Mouse (Mus musculus) limb, embryonic 12.5 days (tissue): ENCODE results near the gene Adamts3. TPM values are rescaled to one million over a fixed set of nuclear protein-coding genes. Genes with fewer than 3 reads are reported as not detected.

Experiments
- ATAC-seq: fragments of 200-750 bp; cut with Nextera tagmentation; 2 replicates; pipeline ENCODE4 v1.8.0; 2017; ENCODE audit warnings: low read depth, moderate TSS enrichment; ENCODE audit not compliant: insufficient number of reproducible peaks, insufficient read depth, low FRiP score, low TSS enrichment
- H3K27ac ChIP-seq: fragments of 300-500 bp; sonication (generic); 2 replicates; pipeline ENCODE4 v1.5.1; 2016; ENCODE audit warnings: mild to moderate bottlenecking, moderate library complexity
- H3K27me3 ChIP-seq: fragments of 300-500 bp; sonication (generic); 2 replicates; pipeline ENCODE4 v1.6.1; 2016; ENCODE audit warnings: mild to moderate bottlenecking, moderate library complexity
- H3K36me3 ChIP-seq: fragments of 300-500 bp; sonication (generic); 2 replicates; pipeline ENCODE4 v1.6.1; 2016; ENCODE audit warnings: mild to moderate bottlenecking, moderate library complexity
- H3K4me1 ChIP-seq: fragments of 300-500 bp; sonication (generic); replicated peaks from 2 replicates; pipeline ENCODE4 v1.6.1; 2016
- H3K4me2 ChIP-seq: fragments of 300-500 bp; sonication (generic); 2 replicates; pipeline ENCODE4 v1.6.1; 2016; ENCODE audit warnings: mild to moderate bottlenecking, moderate library complexity
- H3K4me3 ChIP-seq: fragments of 300-500 bp; sonication (generic); replicated peaks from 2 replicates; pipeline ENCODE4 v1.5.1; 2016; ENCODE audit warnings: mild to moderate bottlenecking
- H3K9ac ChIP-seq: fragments of 300-500 bp; sonication (generic); replicated peaks from 2 replicates; pipeline ENCODE4 v1.6.1; 2016; ENCODE audit warnings: mild to moderate bottlenecking, moderate library complexity
- H3K9me3 ChIP-seq: fragments of 300-500 bp; sonication (generic); 2 replicates; pipeline ENCODE4 v1.6.1; 2016; ENCODE audit warnings: mild to moderate bottlenecking, moderate library complexity
- WGBS: fragments of 180-500 bp; shearing (Covaris S2); methylation state at CpG from one replicate; pipeline ENCODE4 v1.1.7; 2016; 5-methylcytosine and 5-hydroxymethylcytosine counted together
- polyA plus RNA-seq: library from polyadenylated mRNA; unstranded; fragments of >200 nt; fragmentation: Nextera tagmentation; extraction: Ambion mirVana; gene quantifications from 2 replicates; pipeline ENCODE4 v1.2.1, GENCODE M21; 2016

Gene Adamts3
- 4.5 and 5.5 TPM in 2 replicates for polyA plus RNA-seq

GRCm38 (mm10) chr5:89883051-89883907 lies at the start of gene Adamts3:
Gene Adamts3, minus strand, starts transcription at chr5:89883334.
- Histone ChIP-seq H3K9me3 (peaks cover 7% of the 10 kb centered on the region; the same call in 1 of the 2 replicates), H3K9ac (peak within 1 kb of the TSS; percentile 76), H3K36me3 (peaks cover 4% of the 10 kb centered on the region; the same call in 1 of the 2 replicates), H3K4me1 (peaks cover 12% of the 10 kb centered on the region), H3K4me3 (peak within 1 kb of the TSS; percentile 64), H3K27me3 (no peaks in the 10 kb centered on the region), H3K27ac (peak within 1 kb of the TSS; percentile 69), H3K4me2 (peak within 1 kb of the TSS; percentile 100)
- WGBS, result under 1% methylated on average over 63 of the region's 78 CpGs
- peak; percentile 84 for ATAC-seq

GRCm38 (mm10) chr5:89931511-89931910 lies 48.4 kb upstream of the Adamts3 start:
- Histone ChIP-seq H3K36me3 (no peaks in the 10 kb centered on the region), H3K27me3 (no peaks in the 10 kb centered on the region), H3K4me1 (no peaks in the 10 kb centered on the region), H3K27ac (no peak overlapping the region), H3K4me2 (no peak overlapping the region), H3K9ac (no peak overlapping the region), H3K4me3 (no peak overlapping the region), H3K9me3 (no peaks in the 10 kb centered on the region)
- ATAC-seq, result no peak
- WGBS, result 69% methylated on average over 4 of the region's 4 CpGs

- Histone ChIP-seq H3K4me2 (no peak overlapping the region), H3K27me3 (no peaks in the 10 kb centered on the region), H3K4me3 (no peak overlapping the region), H3K9me3 (no peaks in the 10 kb centered on the region), H3K9ac (no peak overlapping the region), H3K4me1 (no peaks in the 10 kb centered on the region), H3K27ac (no peak overlapping the region), H3K36me3 (no peaks in the 10 kb centered on the region)
- ATAC-seq, result no peak
Measured at GRCm38 (mm10) chr5:89912359-89912758, 29.2 kb upstream of the Adamts3 start.

GRCm38 (mm10) chr5:89911950-89912349 lies 28.8 kb upstream of the Adamts3 start:
- Histone ChIP-seq H3K9ac (no peak overlapping the region), H3K27me3 (no peaks in the 10 kb centered on the region), H3K27ac (no peak overlapping the region), H3K4me2 (no peak overlapping the region), H3K9me3 (no peaks in the 10 kb centered on the region), H3K4me1 (no peaks in the 10 kb centered on the region), H3K4me3 (no peak overlapping the region), H3K36me3 (no peaks in the 10 kb centered on the region)
- no peak for ATAC-seq
- WGBS, result 71% methylated on average over 7 of the region's 7 CpGs

GRCm38 (mm10) chr5:89911508-89911907 lies 28.4 kb upstream of the Adamts3 start:
- H3K4me3 ChIP-seq, result no peak overlapping the region
- no peak for ATAC-seq
- 82% methylated on average over 4 of the region's 4 CpGs for WGBS

GRCm38 (mm10) chr5:89906884-89907431 lies 23.8 kb upstream of the Adamts3 start:
- no peaks in the 10 kb centered on the region for H3K36me3 ChIP-seq
- WGBS, result 79% methylated on average over 13 of the region's 13 CpGs
- no peaks in the 10 kb centered on the region for H3K9me3 ChIP-seq
- no peak overlapping the region for H3K4me2 ChIP-seq
- no peak overlapping the region for H3K9ac ChIP-seq
- no peaks in the 10 kb centered on the region for H3K4me1 ChIP-seq
- no peak for ATAC-seq
- H3K27me3 ChIP-seq, result no peaks in the 10 kb centered on the region
- H3K27ac ChIP-seq, result no peak overlapping the region
- no peak overlapping the region for H3K4me3 ChIP-seq

More at GRCm38 (mm10) chr5:89911508-89911907, 28.4 kb upstream of the Adamts3 start:
- Histone ChIP-seq H3K27me3 (no peaks in the 10 kb centered on the region), H3K9me3 (no peaks in the 10 kb centered on the region), H3K27ac (no peak overlapping the region), H3K4me1 (no peaks in the 10 kb centered on the region), H3K9ac (no peak overlapping the region), H3K36me3 (no peaks in the 10 kb centered on the region), H3K4me2 (no peak overlapping the region)

GRCm38 (mm10) chr5:89901026-89901425 lies 17.9 kb upstream of the Adamts3 start:
- H3K4me2 ChIP-seq, result no peak overlapping the region
- no peaks in the 10 kb centered on the region for H3K36me3 ChIP-seq
- no peak for ATAC-seq
- no peaks in the 10 kb centered on the region for H3K9me3 ChIP-seq
- H3K27me3 ChIP-seq, result no peaks in the 10 kb centered on the region
- H3K27ac ChIP-seq, result no peak overlapping the region
- H3K4me3 ChIP-seq, result no peak overlapping the region
- 82% methylated on average over 5 of the region's 5 CpGs for WGBS
- H3K4me1 ChIP-seq, result no peaks in the 10 kb centered on the region
- H3K9ac ChIP-seq, result no peak overlapping the region

- 80% methylated on average over 9 of the region's 9 CpGs for WGBS
- no peaks in the 10 kb centered on the region for H3K36me3 ChIP-seq
- no peaks in the 10 kb centered on the region for H3K27me3 ChIP-seq
- H3K4me2 ChIP-seq, result no peak overlapping the region
- no peak for ATAC-seq
- H3K4me1 ChIP-seq, result no peaks in the 10 kb centered on the region
- no peak overlapping the region for H3K27ac ChIP-seq
- no peaks in the 10 kb centered on the region for H3K9me3 ChIP-seq
- no peak overlapping the region for H3K4me3 ChIP-seq
- H3K9ac ChIP-seq, result no peak overlapping the region
Measured at GRCm38 (mm10) chr5:89897495-89897894, 14.4 kb upstream of the Adamts3 start.

- WGBS, result 71% methylated on average over 7 of the region's 7 CpGs
- no peak overlapping the region for H3K27ac ChIP-seq
- no peaks in the 10 kb centered on the region for H3K4me1 ChIP-seq
- H3K9ac ChIP-seq, result no peak overlapping the region
- H3K4me3 ChIP-seq, result no peak overlapping the region
- no peaks in the 10 kb centered on the region for H3K36me3 ChIP-seq
- no peaks in the 10 kb centered on the region for H3K9me3 ChIP-seq
- ATAC-seq, result no peak
- H3K27me3 ChIP-seq, result no peaks in the 10 kb centered on the region
- no peak overlapping the region for H3K4me2 ChIP-seq
Measured at GRCm38 (mm10) chr5:89895520-89895919, 12.4 kb upstream of the Adamts3 start.

GRCm38 (mm10) chr5:89884991-89885390 lies 1.9 kb upstream of the Adamts3 start:
- H3K4me1 ChIP-seq, result peaks cover 6% of the 10 kb centered on the region; the same call in 1 of the 2 replicates
- H3K4me3 ChIP-seq, result no peak overlapping the region
- peaks cover 6% of the 10 kb centered on the region; the same call in 1 of the 2 replicates for H3K9me3 ChIP-seq
- no peak overlapping the region for H3K4me2 ChIP-seq
- H3K27ac ChIP-seq, result no peak overlapping the region
- 78% methylated on average over 4 of the region's 4 CpGs for WGBS
- H3K36me3 ChIP-seq, result peaks cover 4% of the 10 kb centered on the region; the same call in 1 of the 2 replicates
- ATAC-seq, result no peak
- no peaks in the 10 kb centered on the region for H3K27me3 ChIP-seq
- no peak overlapping the region for H3K9ac ChIP-seq

GRCm38 (mm10) chr5:89883908-89884204 lies 722 bp upstream of the Adamts3 start:
- Histone ChIP-seq H3K4me3 (peak overlapping the region; percentile 64), H3K9me3 (peaks cover 7% of the 10 kb centered on the region; the same call in 1 of the 2 replicates), H3K4me1 (peaks cover 10% of the 10 kb centered on the region), H3K27ac (no peak overlapping the region), H3K27me3 (no peaks in the 10 kb centered on the region), H3K4me2 (peak overlapping the region; percentile 100), H3K36me3 (peaks cover 4% of the 10 kb centered on the region; the same call in 1 of the 2 replicates), H3K9ac (peak overlapping the region; percentile 76; the same call in 1 of the 2 replicates)
- 0 out of 2 replicates have a peak, but pooled peaks have one; percentile 1 for ATAC-seq
- 3% methylated on average over 8 of the region's 8 CpGs for WGBS
